Mouse (Mus musculus) midbrain, embryonic 14.5 days (tissue): ENCODE data around the gene Cit. TPM values are rescaled to one million over a fixed set of nuclear protein-coding genes. Genes with fewer than 3 reads are reported as not detected.
A peak's percentile ranks its signal among the peaks of the same experiment; 100 is the strongest.

Experiments used
- ATAC-seq: fragments of 200-750 bp; cut with Nextera tagmentation; 2 replicates; pipeline ENCODE4 v1.8.0; 2017; ENCODE audit warnings: moderate number of reproducible peaks, moderate library complexity; ENCODE audit not compliant: low FRiP score, low TSS enrichment
- DNase-seq: peaks from one replicate; pipeline ENCODE4 v3.0.0-alpha.2; 2015
- H3K27ac ChIP-seq: fragments of 300-500 bp; sonication (generic); replicated peaks from 2 replicates; pipeline ENCODE4 v1.5.1; 2014; ENCODE audit warnings: mild to moderate bottlenecking, low read depth, low read length, moderate library complexity
- H3K27me3 ChIP-seq: fragments of 300-500 bp; sonication (generic); 2 replicates; pipeline ENCODE4 v1.6.1; 2014; ENCODE audit warnings: low read length, control low read depth, mixed read lengths; ENCODE audit not compliant: control insufficient read depth, insufficient read depth
- H3K36me3 ChIP-seq: fragments of 300-500 bp; sonication (generic); 2 replicates; pipeline ENCODE4 v1.6.1; 2014; ENCODE audit warnings: low read length, control low read depth; ENCODE audit not compliant: control insufficient read depth, insufficient read depth
- H3K4me1 ChIP-seq: fragments of 300-500 bp; sonication (generic); 2 replicates; pipeline ENCODE4 v1.6.1; 2014; ENCODE audit warnings: mild to moderate bottlenecking, antibody characterized with exemption, low read length, control low read depth; ENCODE audit not compliant: control insufficient read depth, insufficient read depth
- H3K4me2 ChIP-seq: fragments of 300-500 bp; sonication (generic); 2 replicates; pipeline ENCODE4 v1.6.1; 2014; ENCODE audit warnings: mild to moderate bottlenecking, low read length, moderate library complexity
- H3K4me3 ChIP-seq: fragments of 300-500 bp; sonication (generic); replicated peaks from 2 replicates; pipeline ENCODE4 v1.5.1; 2014; ENCODE audit warnings: low read depth, low read length
- H3K9ac ChIP-seq: fragments of 300-500 bp; sonication (generic); replicated peaks from 2 replicates; pipeline ENCODE4 v1.6.1; 2014; ENCODE audit warnings: mild to moderate bottlenecking, low read length, moderate library complexity
- H3K9me3 ChIP-seq: fragments of 300-500 bp; sonication (generic); 2 replicates; pipeline ENCODE4 v1.6.1; 2016; ENCODE audit warnings: low read length, control low read depth, mixed read lengths; ENCODE audit not compliant: control insufficient read depth
- WGBS: fragments of 180-500 bp; shearing (Covaris S2); extraction: QIAGEN DNeasy Blood & Tissue Kit; methylation state at CpG from one replicate; pipeline ENCODE4 v1.1.7; 2014; 5-methylcytosine and 5-hydroxymethylcytosine counted together
- polyA plus RNA-seq: library from polyadenylated mRNA; unstranded; fragments of >200 nt; fragmentation: Nextera tagmentation; extraction: Ambion mirVana; gene quantifications from 2 replicates; pipeline ENCODE4 v1.2.1, GENCODE M21; 2014

Gene Cit
- polyA plus RNA-seq, 1 experiment from 2014 or later, result 17.0 TPM

DNA sequence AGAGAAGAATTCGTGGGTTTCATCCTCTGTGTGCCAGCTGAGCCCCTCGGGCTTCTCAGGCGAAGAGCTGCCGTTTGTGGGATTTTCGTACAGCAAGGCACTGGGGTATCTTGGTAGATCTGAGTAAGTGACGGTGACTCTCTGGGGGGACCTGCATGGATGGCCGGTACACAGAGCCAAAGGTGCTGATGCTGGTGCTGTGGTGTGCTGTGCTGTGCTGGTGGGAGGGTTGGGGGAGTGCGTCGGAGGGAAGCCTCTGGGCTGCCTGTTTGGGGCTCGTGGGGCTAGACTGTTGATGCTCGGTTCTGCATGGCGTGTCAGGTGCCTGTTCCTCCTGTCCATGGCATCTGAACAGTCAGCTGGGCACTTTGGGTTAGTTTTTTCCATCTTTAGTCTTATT, 63.6 kb downstream of the Cit start:
- 39% methylated on average over 12 of the region's 12 CpGs for WGBS
- Histone ChIP-seq H3K36me3 (no peaks in the 10 kb centered on the region), H3K4me2 (peak overlapping the region; percentile 80), H3K9ac (peak overlapping the region; percentile 49), H3K27ac (peak overlapping the region; percentile 70), H3K9me3 (no peaks in the 10 kb centered on the region), H3K27me3 (no peaks in the 10 kb centered on the region), H3K4me3 (peak overlapping the region; percentile 44), H3K4me1 (peaks cover 14% of the 10 kb centered on the region; the same call in 1 of the 2 replicates)
- ATAC-seq (no peak), DNase-seq (no peak)

DNA sequence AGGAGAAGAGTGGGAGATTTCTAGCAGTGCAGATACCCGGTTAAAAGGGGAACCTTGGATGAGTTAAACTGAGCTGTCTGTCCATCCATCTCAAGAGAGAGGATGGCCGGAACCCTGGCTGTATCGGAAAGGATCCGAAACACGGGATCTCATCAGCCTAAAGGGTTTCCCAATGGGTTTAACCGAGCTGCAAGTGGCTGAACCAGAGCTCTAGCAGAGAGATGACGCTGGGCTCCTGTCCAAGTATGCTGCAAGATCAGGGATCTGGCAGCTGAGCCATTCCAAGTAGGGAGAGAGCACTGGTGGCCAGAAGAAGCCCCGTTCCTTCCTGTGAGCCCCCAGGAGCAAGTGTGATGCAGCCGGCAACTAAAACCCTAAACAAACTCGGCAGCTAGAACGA, 64.0 kb downstream of the Cit start:
- ATAC-seq, result no peak
- H3K27ac ChIP-seq, result peak overlapping the region; percentile 70
- peak overlapping the region; percentile 49 for H3K9ac ChIP-seq
- DNase-seq, result peak; percentile 57
- no peaks in the 10 kb centered on the region for H3K27me3 ChIP-seq
- peak overlapping the region; percentile 80 for H3K4me2 ChIP-seq
- peak overlapping the region; percentile 44 for H3K4me3 ChIP-seq
- 70% methylated on average over 11 of the region's 11 CpGs for WGBS
- H3K9me3 ChIP-seq, result no peaks in the 10 kb centered on the region
- no peaks in the 10 kb centered on the region for H3K36me3 ChIP-seq
- peaks cover 14% of the 10 kb centered on the region; the same call in 1 of the 2 replicates for H3K4me1 ChIP-seq

DNA sequence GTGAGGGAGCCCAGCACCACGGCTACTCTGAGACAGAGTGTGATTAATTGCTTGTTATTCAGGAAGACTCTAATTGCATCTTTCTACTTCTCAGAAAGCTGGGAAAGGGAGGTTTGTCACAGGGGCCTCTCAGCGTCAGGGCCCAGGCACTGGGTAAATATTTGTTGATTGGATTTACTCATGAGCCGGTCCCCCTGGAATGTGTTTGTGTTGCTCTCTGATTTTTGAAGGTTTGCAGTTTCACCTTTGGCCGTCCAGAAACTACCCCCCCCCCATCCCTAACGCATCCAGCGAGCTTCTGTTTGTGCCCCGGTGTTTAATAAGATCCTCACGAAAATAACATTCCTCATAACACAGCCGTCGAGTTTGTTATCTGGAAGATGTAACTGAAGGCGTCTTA, 65.4 kb downstream of the Cit start:
- no peaks in the 10 kb centered on the region for H3K27me3 ChIP-seq
- H3K4me3 ChIP-seq, result no peak overlapping the region
- DNase-seq (no peak), ATAC-seq (no peak)
- 90% methylated on average over 11 of the region's 11 CpGs for WGBS
- H3K9me3 ChIP-seq, result no peaks in the 10 kb centered on the region
- no peak overlapping the region for H3K27ac ChIP-seq
- H3K9ac ChIP-seq, result no peak overlapping the region
- H3K36me3 ChIP-seq, result no peaks in the 10 kb centered on the region
- peak overlapping the region; percentile 80; the same call in 1 of the 2 replicates for H3K4me2 ChIP-seq
- peaks cover 14% of the 10 kb centered on the region; the same call in 1 of the 2 replicates for H3K4me1 ChIP-seq

DNA sequence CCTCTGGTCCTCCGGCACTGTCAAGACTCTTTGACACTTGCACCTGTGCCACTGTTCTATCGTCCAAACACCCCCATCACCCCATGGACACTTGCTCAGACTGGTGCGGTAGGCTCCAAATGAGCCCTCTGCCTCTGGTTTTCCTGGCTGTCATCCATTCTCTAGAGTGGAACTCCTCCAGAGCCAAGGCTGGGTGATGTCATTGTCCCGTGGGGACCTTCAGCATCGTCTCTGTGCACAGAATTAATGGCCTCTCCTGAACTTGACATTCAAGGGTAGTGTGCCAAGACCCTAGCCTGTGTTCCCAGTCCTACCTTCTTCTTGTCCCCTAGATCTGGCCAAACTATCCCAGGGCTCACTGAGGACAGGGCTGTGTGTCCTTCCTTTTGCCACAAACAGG, 70.4 kb downstream of the Cit start:
- 86% methylated on average over 5 of the region's 5 CpGs for WGBS
- DNase-seq, result no peak
- H3K27ac ChIP-seq, result no peak overlapping the region

DNA sequence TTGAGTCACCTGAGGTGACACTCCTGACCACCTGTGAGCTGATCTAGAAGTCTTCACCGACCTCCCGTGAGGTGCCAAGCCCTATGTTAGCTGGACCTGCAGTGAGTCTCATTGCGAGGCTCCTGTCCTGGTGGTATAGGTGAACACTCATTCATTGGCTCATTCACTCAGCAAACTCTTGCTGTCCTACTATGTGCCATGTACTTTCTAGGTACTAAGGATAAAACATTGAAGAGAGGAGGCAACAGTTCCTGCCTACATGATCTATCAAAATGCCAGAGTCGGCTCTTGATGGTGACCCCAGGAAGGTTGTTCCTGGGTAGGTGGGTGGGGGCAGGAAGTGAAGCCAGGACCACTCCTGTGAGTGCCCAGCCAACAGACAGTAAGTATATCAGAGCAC, 72.9 kb downstream of the Cit start:
- H3K27me3 ChIP-seq, result no peaks in the 10 kb centered on the region
- DNase-seq, result no peak
- no peak overlapping the region for H3K4me3 ChIP-seq
- ATAC-seq, result no peak
- H3K27ac ChIP-seq, result no peak overlapping the region
- WGBS, result 98% methylated on average over 4 of the region's 4 CpGs
- H3K9me3 ChIP-seq, result no peaks in the 10 kb centered on the region
- no peak overlapping the region for H3K9ac ChIP-seq
- no peaks in the 10 kb centered on the region for H3K4me1 ChIP-seq
- no peak overlapping the region for H3K4me2 ChIP-seq
- no peaks in the 10 kb centered on the region for H3K36me3 ChIP-seq

More for the DNA sequence above, 70.4 kb downstream of the Cit start:
- Histone ChIP-seq H3K4me1 (no peaks in the 10 kb centered on the region), H3K9me3 (no peaks in the 10 kb centered on the region), H3K27me3 (no peaks in the 10 kb centered on the region), H3K4me3 (no peak overlapping the region), H3K36me3 (no peaks in the 10 kb centered on the region), H3K4me2 (no peak overlapping the region), H3K9ac (no peak overlapping the region)
- ATAC-seq, result no peak

DNA sequence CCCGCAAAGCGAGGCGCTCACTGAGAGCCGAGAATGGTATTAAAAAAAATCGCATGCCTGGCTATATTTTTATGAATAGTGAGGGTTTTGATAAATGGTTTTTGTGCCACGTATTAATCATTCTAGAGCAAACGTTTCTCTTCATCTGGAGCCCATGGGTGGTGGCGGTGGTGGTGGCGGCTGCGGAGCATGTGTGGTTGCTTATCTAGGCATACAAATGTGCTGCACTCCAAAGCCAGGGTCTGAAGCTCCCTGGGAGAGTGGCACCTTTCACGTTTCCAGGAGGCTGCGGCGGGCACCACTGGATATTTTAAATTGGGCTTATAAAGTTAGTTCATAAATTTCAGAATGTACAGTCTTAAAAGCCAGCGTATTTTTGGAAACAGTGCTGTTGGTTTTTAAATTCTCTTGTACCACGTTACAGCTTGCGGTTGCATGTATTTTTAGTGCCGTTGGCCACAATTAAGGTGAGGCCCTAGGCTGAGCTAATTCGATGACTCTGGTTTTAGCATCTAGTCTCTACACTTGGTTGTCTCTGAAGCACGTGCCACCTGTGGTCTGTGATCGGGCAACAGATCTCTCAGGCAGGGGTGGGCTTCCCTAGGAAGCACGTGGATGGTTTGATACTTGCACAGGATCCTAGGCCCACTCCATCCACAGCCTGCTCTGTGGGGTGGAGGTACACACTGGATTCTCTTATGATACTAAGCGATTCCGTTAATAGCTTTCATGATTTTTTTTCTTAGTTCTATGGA, 73.7 kb downstream of the Cit start:
- Histone ChIP-seq H3K27me3 (no peaks in the 10 kb centered on the region), H3K9ac (no peak overlapping the region), H3K4me3 (no peak overlapping the region), H3K9me3 (no peaks in the 10 kb centered on the region), H3K4me2 (no peak overlapping the region), H3K36me3 (no peaks in the 10 kb centered on the region), H3K27ac (no peak overlapping the region), H3K4me1 (no peaks in the 10 kb centered on the region)
- WGBS, result 89% methylated on average over 23 of the region's 23 CpGs
- ATAC-seq (no peak), DNase-seq (no peak)

DNA sequence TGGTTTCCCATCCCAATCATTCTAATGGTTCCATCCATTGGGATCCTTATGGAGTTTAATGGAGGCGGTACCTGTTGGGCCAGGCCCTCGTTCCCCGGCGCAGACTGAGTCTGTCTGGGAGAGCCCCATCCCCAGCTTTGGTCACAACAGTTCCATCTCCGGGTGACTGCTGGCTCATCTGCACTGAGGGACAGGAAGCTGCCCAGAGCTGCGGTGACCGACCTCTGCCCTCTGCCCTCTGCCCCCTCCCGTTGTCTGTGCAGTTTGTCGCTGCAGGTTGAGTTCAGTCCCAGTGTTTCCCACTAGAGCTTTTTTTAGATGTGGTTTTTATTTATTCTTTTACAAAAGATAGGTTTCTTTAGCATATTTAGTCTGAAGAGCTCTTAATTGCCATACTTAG, 76.9 kb downstream of the Cit start:
- H3K9me3 ChIP-seq, result no peaks in the 10 kb centered on the region
- no peak overlapping the region for H3K9ac ChIP-seq
- no peak overlapping the region for H3K4me3 ChIP-seq
- H3K36me3 ChIP-seq, result no peaks in the 10 kb centered on the region
- no peaks in the 10 kb centered on the region for H3K4me1 ChIP-seq
- DNase-seq, result no peak
- no peak overlapping the region for H3K4me2 ChIP-seq
- no peak overlapping the region for H3K27ac ChIP-seq
- H3K27me3 ChIP-seq, result no peaks in the 10 kb centered on the region
- WGBS, result 66% methylated on average over 9 of the region's 9 CpGs
- ATAC-seq, result no peak

DNA sequence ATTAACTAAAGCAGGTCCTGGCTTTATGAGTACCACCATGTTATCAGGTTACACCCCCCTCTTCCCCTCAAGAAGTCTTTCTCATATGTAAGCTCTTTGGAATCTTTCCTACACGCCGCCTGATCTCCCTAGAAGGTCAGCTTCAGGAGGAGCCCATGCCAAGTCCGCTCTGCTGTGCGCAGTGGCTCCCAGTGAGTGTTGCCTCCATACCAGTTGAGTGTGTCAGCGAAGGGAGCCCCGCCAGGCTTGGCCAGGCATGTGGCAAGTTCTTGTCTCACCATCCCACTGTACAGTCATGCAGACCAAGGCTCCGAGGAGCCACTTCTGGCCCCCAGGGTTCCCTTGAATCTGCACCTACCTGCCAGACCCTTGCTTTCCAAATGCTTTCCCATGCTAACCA, 79.9 kb downstream of the Cit start:
- H3K9ac ChIP-seq, result no peak overlapping the region
- H3K27me3 ChIP-seq, result no peaks in the 10 kb centered on the region
- peaks cover 3% of the 10 kb centered on the region; the same call in 1 of the 2 replicates for H3K36me3 ChIP-seq
- ATAC-seq (no peak), DNase-seq (no peak)
- H3K27ac ChIP-seq, result no peak overlapping the region
- no peak overlapping the region for H3K4me2 ChIP-seq
- H3K4me3 ChIP-seq, result no peak overlapping the region
- 95% methylated on average over 7 of the region's 7 CpGs for WGBS
- no peaks in the 10 kb centered on the region for H3K9me3 ChIP-seq
- H3K4me1 ChIP-seq, result no peaks in the 10 kb centered on the region

DNA sequence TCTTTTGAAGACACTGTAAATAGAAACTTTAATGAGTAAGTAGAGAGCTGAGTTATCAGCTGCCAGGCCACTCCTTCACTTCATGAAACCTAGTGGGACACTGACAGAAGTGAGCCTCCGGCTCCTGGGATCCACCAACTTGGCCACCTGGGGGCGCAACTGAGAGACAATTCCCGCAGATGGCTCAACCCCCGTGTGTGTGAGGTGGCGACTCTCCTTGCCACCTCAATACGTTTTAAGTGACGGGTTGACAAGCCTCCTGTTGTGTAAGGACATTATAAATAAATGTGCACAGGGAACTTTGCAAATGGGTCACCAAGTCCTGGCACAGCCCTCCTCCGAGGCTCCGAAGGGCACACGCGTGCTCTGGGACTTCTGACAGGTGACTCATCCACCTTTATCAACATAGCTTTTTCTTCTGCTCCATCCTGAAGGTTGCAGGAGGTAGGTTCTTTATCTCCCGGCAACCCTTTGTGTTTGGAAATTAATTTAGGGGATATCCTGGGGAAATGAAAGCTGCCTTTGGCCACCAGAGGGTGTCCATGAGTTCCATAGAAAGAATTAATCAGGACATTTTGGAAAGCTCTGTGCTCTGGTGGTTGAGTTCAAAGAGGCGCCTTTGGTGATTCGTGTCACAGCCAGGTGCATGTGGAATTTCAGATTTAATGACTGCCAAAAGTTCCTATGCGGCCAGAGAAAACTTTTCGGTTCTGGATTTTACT, 83.9 kb downstream of the Cit start:
- H3K9me3 ChIP-seq, result no peaks in the 10 kb centered on the region
- H3K27me3 ChIP-seq, result no peaks in the 10 kb centered on the region
- no peak for ATAC-seq
- no peak overlapping the region for H3K9ac ChIP-seq
- H3K36me3 ChIP-seq, result peaks cover 11% of the 10 kb centered on the region
- no peak for DNase-seq
- no peak overlapping the region for H3K27ac ChIP-seq
- no peak overlapping the region for H3K4me2 ChIP-seq
- 85% methylated on average over 16 of the region's 16 CpGs for WGBS
- H3K4me1 ChIP-seq, result no peaks in the 10 kb centered on the region
- H3K4me3 ChIP-seq, result no peak overlapping the region
